Comparison of ENCODE assay signal across 11 mouse cellular contexts in the genomic region with DNA sequence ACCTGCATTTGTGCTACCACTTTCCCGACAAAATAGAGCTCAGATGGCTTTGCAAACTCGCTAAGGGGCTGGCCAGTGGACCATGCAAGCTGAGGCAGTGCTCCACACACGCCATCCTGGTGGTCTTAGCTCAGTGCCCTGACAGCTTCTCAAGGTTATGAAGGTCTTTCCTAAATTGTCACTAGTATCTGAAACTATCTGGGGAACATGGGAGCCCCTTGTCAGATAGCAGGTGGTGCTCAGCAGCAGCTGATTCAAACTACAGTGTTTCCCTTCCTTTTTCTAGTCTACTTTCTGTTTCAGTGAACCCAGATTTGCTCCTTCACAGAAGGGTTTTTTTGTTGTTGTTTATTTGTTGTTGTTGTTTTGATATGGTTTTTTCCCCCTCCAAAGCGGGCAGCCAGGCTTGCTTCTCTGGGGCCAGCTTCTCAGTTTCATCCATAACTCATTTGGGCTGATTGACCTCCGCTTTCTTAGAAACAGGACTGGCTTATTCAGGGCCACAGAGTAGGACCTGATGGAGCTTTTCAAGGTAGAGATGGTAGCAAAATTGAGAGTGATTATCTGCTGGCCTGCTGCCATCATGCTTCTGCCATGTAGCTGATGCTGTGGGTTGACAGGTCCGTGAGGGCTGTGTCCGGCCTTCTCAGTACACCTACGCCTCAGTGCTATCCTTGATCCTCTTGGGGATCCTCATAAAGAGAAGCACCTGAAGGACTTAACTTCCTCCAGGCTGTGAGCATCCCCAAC.
A peak's percentile ranks its signal among the peaks of the same experiment; 100 is the strongest.
DNase-seq lines count a peak whose midpoint lies in the region; ATAC-seq and TF ChIP-seq lines count a peak whose summit lies in the region.
"Had no signal": no experiment of that assay in that cellular context is flagged by ENCODE, and none has a peak within 500 bp of the region (broad histone marks: within the 10 kb centered on the region; RNA-seq: fewer than 3 reads in every experiment).

No protein-coding gene starts in this region.

- H3K4me1 ChIP-seq in heart, embryonic 13.5 days: peaks cover 79% of the 10 kb centered on the region
- H3K4me1 ChIP-seq in midbrain, embryonic 13.5 days (replicated peaks): peaks cover 73% of the 10 kb centered on the region
- peaks cover 37% of the 10 kb centered on the region for H3K4me1 ChIP-seq in midbrain, postnatal 0 days (ENCODE audit: insufficient read depth, low read length)

- ATAC-seq in heart, embryonic 13.5 days (ENCODE audit: extremely low read depth, insufficient number of reproducible peaks, low FRiP score, low TSS enrichment): no peak
- ATAC-seq in midbrain, embryonic 13.5 days: no peak
- ATAC-seq in midbrain, postnatal 0 days (ENCODE audit: low FRiP score): no peak
- ATAC-seq in megakaryocyte, adult 5-6 weeks (ENCODE audit: poor library complexity, severe bottlenecking): 0 out of 2 replicates have a peak, but pooled peaks have one; percentile 25
- ATAC-seq in erythroblast, adult 5-6 weeks (replicated peaks; ENCODE audit: low FRiP score, poor library complexity, severe bottlenecking): no peak

- no peaks in the 10 kb centered on the region for H3K9me3 ChIP-seq in heart, embryonic 13.5 days
- H3K9me3 ChIP-seq in midbrain, embryonic 13.5 days: no peaks in the 10 kb centered on the region
- no peaks in the 10 kb centered on the region for H3K9me3 ChIP-seq in midbrain, postnatal 0 days (ENCODE audit: low read length)
- H3K9me3 ChIP-seq: lung, embryonic 15.5 days had no signal

- peaks cover 17% of the 10 kb centered on the region for H3K36me3 ChIP-seq in heart, embryonic 13.5 days
- no peaks in the 10 kb centered on the region for H3K36me3 ChIP-seq in midbrain, embryonic 13.5 days
- no peaks in the 10 kb centered on the region for H3K36me3 ChIP-seq in midbrain, postnatal 0 days (ENCODE audit: insufficient read depth, low read length)
- H3K36me3 ChIP-seq: lung, embryonic 15.5 days had no signal

- H3K27ac ChIP-seq in heart, embryonic 13.5 days (replicated peaks): peak overlapping the region; percentile 83
- peak overlapping the region; percentile 96; the same call in 1 of the 2 replicates for H3K27ac ChIP-seq in midbrain, embryonic 13.5 days
- H3K27ac ChIP-seq in midbrain, postnatal 0 days (ENCODE audit: low read depth, low read length): no peak overlapping the region

- no peaks in the 10 kb centered on the region for H3K27me3 ChIP-seq in heart, embryonic 13.5 days (replicated peaks)
- H3K27me3 ChIP-seq in midbrain, embryonic 13.5 days: no peaks in the 10 kb centered on the region
- H3K27me3 ChIP-seq in midbrain, postnatal 0 days (ENCODE audit: insufficient read depth, low read length): no peaks in the 10 kb centered on the region
- H3K27me3 ChIP-seq: lung, embryonic 15.5 days had no signal

- no peak overlapping the region for H3K4me3 ChIP-seq in heart, embryonic 13.5 days
- no peak overlapping the region for H3K4me3 ChIP-seq in midbrain, embryonic 13.5 days (replicated peaks)
- no peak overlapping the region for H3K4me3 ChIP-seq in midbrain, postnatal 0 days (ENCODE audit: low read depth, low read length)
- H3K4me3 ChIP-seq: erythroblast, embryonic 14.5 days; lung, embryonic 15.5 days had no signal

- intact Hi-C loops in heart, postnatal 10 days (cut with DNase I): loop anchor here (5.0 kb wide), 1 partner anchor 87 kb away; no protein-coding TSS in a partner anchor

- DNase-seq in cerebellum, adult 18-20 months: peak; percentile 31 to 38
- no peak for DNase-seq in cerebellum, adult 11 months
- DNase-seq in heart, postnatal 10 days: no peak
- DNase-seq in midbrain, postnatal 0 days (ENCODE audit: low spot score): no peak
- DNase-seq: gastrocnemius, postnatal 10 days had no signal

- no peak overlapping the region for H3K9ac ChIP-seq in heart, embryonic 13.5 days
- no peak overlapping the region for H3K9ac ChIP-seq in midbrain, embryonic 13.5 days (replicated peaks)
- H3K9ac ChIP-seq in midbrain, postnatal 0 days (replicated peaks; ENCODE audit: low read length, poor library complexity, severe bottlenecking): no peak overlapping the region
- H3K9ac ChIP-seq: lung, embryonic 15.5 days had no signal

- TF ChIP-seq CTCF in midbrain, postnatal 0 days (IDR thresholded peaks at IDR 0.05): no peak

- 75% methylated on average over 8 of the region's 8 CpGs for WGBS in heart, embryonic 13.5 days
- WGBS in midbrain, embryonic 13.5 days: 81% methylated on average over 8 of the region's 8 CpGs
- 78% methylated on average over 8 of the region's 8 CpGs for WGBS in midbrain, postnatal 0 days

- no peak overlapping the region for H3K4me2 ChIP-seq in heart, embryonic 13.5 days
- H3K4me2 ChIP-seq in midbrain, embryonic 13.5 days (replicated peaks): no peak overlapping the region
- H3K4me2 ChIP-seq in midbrain, postnatal 0 days (ENCODE audit: low read depth, low read length, poor library complexity, severe bottlenecking): no peak overlapping the region
- H3K4me2 ChIP-seq: lung, embryonic 15.5 days had no signal

Comparison
In these comparisons a context has a peak if more than half of its experiments do, and no peak if none do; other contexts are left out.
1. DNase-seq: peak in cerebellum, adult 18-20 months (2 of 2); none in cerebellum, adult 11 months (single experiment), heart, postnatal 10 days (0 of 2) and midbrain, postnatal 0 days (single experiment).